Mouse (Mus musculus): ENCODE data around the gene Rnf141. TPM values are rescaled to one million over a fixed set of nuclear protein-coding genes. Genes with fewer than 3 reads are reported as not detected.

The Rnf141 gene
- polyA plus RNA-seq (2014; fragmentation: Nextera tagmentation; extraction: Ambion mirVana), result 21.3 and 27.1 TPM in 2 replicates

DNA sequence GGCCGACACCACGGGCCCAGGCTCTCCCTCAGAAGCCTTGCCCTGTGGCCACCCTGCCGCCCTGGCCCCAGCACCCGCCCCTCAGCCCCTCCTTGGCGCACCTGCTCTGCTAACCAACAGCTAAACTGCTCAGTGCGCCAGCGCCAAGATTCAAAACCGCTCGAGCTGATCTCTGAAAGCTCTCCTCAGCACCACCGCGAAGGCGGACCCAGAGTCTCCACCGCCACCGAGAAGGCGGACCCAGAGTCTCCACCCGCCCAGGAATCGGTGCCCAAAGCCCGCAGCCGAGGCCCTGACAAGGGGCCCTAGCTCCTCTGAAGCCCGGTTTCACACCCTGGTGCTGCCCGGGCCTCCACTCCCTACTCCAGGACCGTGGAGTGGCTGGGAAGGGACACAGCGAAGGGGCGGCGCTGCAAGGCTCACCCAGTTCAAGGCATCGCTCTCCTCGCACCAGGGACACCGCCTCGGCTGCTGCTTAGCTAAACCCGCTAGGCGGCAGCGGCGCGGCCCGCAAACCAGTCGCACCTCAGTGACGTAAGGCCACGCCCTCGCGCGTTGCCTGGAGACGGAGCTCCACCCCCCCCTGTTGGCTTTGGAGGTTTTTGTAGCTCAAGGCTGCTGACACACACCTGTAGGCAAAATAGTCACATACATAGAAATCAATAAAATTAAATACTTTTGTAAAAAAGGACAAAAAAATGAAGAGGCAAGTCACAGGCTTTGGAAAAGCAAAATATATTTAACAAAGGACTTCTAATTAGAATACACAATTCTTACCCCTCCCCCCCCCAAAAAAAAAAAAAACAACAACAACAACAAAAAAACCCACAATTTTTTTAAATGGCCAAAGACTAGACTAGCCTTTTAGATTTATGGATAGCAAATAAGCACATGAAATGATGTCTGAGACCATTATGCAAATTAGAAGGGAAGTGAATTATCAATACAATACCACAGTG, at the start of gene Rnf141:
TSS of gene Rnf141 (minus strand) at position 542 of the 959 bp plus-strand sequence.
- Histone ChIP-seq H3K27ac (ENCODE audit: low read depth, low read length) (peak within 1 kb of the TSS; percentile 91), H3K4me3 (ENCODE audit: low read length) (peak within 1 kb of the TSS; percentile 64), H3K27me3 (ENCODE audit: control insufficient read depth, insufficient read depth, low read length) (no peaks in the 10 kb centered on the region), H3K4me1 (ENCODE audit: control insufficient read depth, insufficient read depth, low read length) (peaks cover 6% of the 10 kb centered on the region; the same call in 1 of the 2 replicates), H3K4me2 (replicated peaks; ENCODE audit: low read depth, low read length) (peak within 1 kb of the TSS; percentile 77), H3K9ac (ENCODE audit: low read depth, low read length) (peak within 1 kb of the TSS; percentile 74), H3K36me3 (ENCODE audit: control insufficient read depth, insufficient read depth, low read length) (no peaks in the 10 kb centered on the region), H3K9me3 (ENCODE audit: control insufficient read depth, low read length) (peaks cover 2% of the 10 kb centered on the region; the same call in 1 of the 2 replicates)
- peak; percentile 94 for ATAC-seq (ENCODE audit: low FRiP score, low TSS enrichment)
- under 1% methylated on average over 41 of the region's 42 CpGs for WGBS

- ATAC-seq (ENCODE audit: low FRiP score, low TSS enrichment), result no peak
- Histone ChIP-seq H3K9me3 (ENCODE audit: control insufficient read depth, low read length) (no peaks in the 10 kb centered on the region), H3K27me3 (ENCODE audit: control insufficient read depth, insufficient read depth, low read length) (no peaks in the 10 kb centered on the region), H3K9ac (ENCODE audit: low read depth, low read length) (no peak overlapping the region), H3K4me1 (ENCODE audit: control insufficient read depth, insufficient read depth, low read length) (no peaks in the 10 kb centered on the region), H3K27ac (ENCODE audit: low read depth, low read length) (no peak overlapping the region), H3K4me2 (replicated peaks; ENCODE audit: low read depth, low read length) (no peak overlapping the region), H3K36me3 (ENCODE audit: control insufficient read depth, insufficient read depth, low read length) (no peaks in the 10 kb centered on the region), H3K4me3 (ENCODE audit: low read length) (no peak overlapping the region)
- WGBS, result 82% methylated on average over 9 of the region's 9 CpGs
Observed at GRCm38 (mm10) chr7:110891501-110891986, 47.3 kb upstream of the Rnf141 start.

DNA sequence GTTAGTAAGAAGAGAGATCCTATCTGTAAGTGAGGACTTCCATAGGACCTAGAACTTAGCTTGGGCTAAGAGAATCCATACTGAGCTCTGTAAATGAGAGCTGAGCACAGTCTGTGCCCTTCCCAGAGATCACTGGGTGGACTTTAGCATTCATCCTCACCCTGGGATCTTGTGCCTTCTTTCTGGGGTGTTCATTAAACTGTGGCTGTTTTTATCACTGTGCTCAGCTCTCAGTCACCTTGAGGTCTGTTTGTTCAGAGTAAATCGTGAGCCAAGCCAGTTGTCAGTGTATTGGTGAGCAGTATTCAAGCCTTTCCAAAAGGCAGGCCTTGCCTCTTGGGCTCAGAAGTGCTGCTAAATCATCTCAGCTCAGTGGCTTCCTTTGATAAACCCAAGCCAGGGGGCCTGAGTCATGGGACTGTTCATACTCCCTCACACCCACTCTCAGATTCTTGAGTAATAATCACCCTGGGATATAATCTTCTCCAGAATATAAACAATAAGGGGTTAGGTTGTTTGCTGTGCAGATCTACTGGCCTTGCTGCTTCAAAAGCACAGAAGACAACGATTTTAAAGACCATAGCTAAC, 37.6 kb upstream of the Rnf141 start:
- Histone ChIP-seq H3K4me1 (ENCODE audit: control insufficient read depth, insufficient read depth, low read length) (no peaks in the 10 kb centered on the region), H3K9me3 (ENCODE audit: control insufficient read depth, low read length) (no peaks in the 10 kb centered on the region), H3K27ac (ENCODE audit: low read depth, low read length) (no peak overlapping the region), H3K27me3 (ENCODE audit: control insufficient read depth, insufficient read depth, low read length) (no peaks in the 10 kb centered on the region), H3K4me2 (replicated peaks; ENCODE audit: low read depth, low read length) (no peak overlapping the region), H3K9ac (ENCODE audit: low read depth, low read length) (no peak overlapping the region), H3K4me3 (ENCODE audit: low read length) (no peak overlapping the region), H3K36me3 (ENCODE audit: control insufficient read depth, insufficient read depth, low read length) (no peaks in the 10 kb centered on the region)
- WGBS, result 65% methylated on average over 2 of the region's 2 CpGs
- no peak for ATAC-seq (ENCODE audit: low FRiP score, low TSS enrichment)

DNA sequence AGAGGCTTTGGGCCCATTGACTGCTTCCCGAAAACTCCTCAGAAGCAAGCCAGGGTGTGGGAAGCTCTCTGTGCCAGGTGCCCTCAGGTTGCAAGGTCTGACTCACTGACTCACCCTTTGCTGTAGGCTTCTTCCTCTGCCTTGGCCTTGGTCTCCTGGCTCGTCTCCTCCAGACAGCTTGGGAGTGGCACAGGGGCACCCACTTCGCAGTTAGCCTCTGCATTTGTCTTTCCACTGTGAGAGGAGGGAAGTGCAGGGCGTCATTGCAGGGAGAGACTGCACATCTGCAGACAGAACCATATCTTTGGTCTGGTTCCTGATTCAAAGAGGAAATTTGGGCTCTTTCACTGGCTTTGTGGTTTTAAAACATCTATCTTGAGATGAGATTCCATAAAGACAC, 33.8 kb upstream of the Rnf141 start:
- Histone ChIP-seq H3K9ac (ENCODE audit: low read depth, low read length) (no peak overlapping the region), H3K27me3 (ENCODE audit: control insufficient read depth, insufficient read depth, low read length) (no peaks in the 10 kb centered on the region), H3K9me3 (ENCODE audit: control insufficient read depth, low read length) (no peaks in the 10 kb centered on the region), H3K4me1 (ENCODE audit: control insufficient read depth, insufficient read depth, low read length) (no peaks in the 10 kb centered on the region), H3K27ac (ENCODE audit: low read depth, low read length) (no peak overlapping the region), H3K36me3 (ENCODE audit: control insufficient read depth, insufficient read depth, low read length) (peaks cover 10% of the 10 kb centered on the region), H3K4me3 (ENCODE audit: low read length) (no peak overlapping the region), H3K4me2 (replicated peaks; ENCODE audit: low read depth, low read length) (no peak overlapping the region)
- ATAC-seq (ENCODE audit: low FRiP score, low TSS enrichment), result no peak
- WGBS, result 85% methylated on average over 4 of the region's 4 CpGs

GRCm38 (mm10) chr7:110876965-110877364, 32.7 kb upstream of the Rnf141 start:
- Histone ChIP-seq H3K4me1 (ENCODE audit: control insufficient read depth, insufficient read depth, low read length) (no peaks in the 10 kb centered on the region), H3K27me3 (ENCODE audit: control insufficient read depth, insufficient read depth, low read length) (no peaks in the 10 kb centered on the region), H3K36me3 (ENCODE audit: control insufficient read depth, insufficient read depth, low read length) (peaks cover 10% of the 10 kb centered on the region), H3K4me2 (replicated peaks; ENCODE audit: low read depth, low read length) (no peak overlapping the region), H3K4me3 (ENCODE audit: low read length) (no peak overlapping the region), H3K9me3 (ENCODE audit: control insufficient read depth, low read length) (no peaks in the 10 kb centered on the region), H3K27ac (ENCODE audit: low read depth, low read length) (peak overlapping the region; percentile 62; the same call in 1 of the 2 replicates), H3K9ac (ENCODE audit: low read depth, low read length) (no peak overlapping the region)
- no peak for ATAC-seq (ENCODE audit: low FRiP score, low TSS enrichment)
- 72% methylated on average over 4 of the region's 4 CpGs for WGBS

GRCm38 (mm10) chr7:110868807-110869206, 24.6 kb upstream of the Rnf141 start:
- H3K27ac ChIP-seq (ENCODE audit: low read depth, low read length), result no peak overlapping the region
- H3K27me3 ChIP-seq (ENCODE audit: control insufficient read depth, insufficient read depth, low read length), result no peaks in the 10 kb centered on the region
- no peaks in the 10 kb centered on the region for H3K9me3 ChIP-seq (ENCODE audit: control insufficient read depth, low read length)
- no peak overlapping the region for H3K4me3 ChIP-seq (ENCODE audit: low read length)
- H3K4me1 ChIP-seq (ENCODE audit: control insufficient read depth, insufficient read depth, low read length), result peaks cover 8% of the 10 kb centered on the region; the same call in 1 of the 2 replicates
- 68% methylated on average over 5 of the region's 5 CpGs for WGBS
- peaks cover 5% of the 10 kb centered on the region; the same call in 1 of the 2 replicates for H3K36me3 ChIP-seq (ENCODE audit: control insufficient read depth, insufficient read depth, low read length)
- no peak overlapping the region for H3K4me2 ChIP-seq (replicated peaks; ENCODE audit: low read depth, low read length)
- ATAC-seq (ENCODE audit: low FRiP score, low TSS enrichment), result no peak
- H3K9ac ChIP-seq (ENCODE audit: low read depth, low read length), result no peak overlapping the region

DNA sequence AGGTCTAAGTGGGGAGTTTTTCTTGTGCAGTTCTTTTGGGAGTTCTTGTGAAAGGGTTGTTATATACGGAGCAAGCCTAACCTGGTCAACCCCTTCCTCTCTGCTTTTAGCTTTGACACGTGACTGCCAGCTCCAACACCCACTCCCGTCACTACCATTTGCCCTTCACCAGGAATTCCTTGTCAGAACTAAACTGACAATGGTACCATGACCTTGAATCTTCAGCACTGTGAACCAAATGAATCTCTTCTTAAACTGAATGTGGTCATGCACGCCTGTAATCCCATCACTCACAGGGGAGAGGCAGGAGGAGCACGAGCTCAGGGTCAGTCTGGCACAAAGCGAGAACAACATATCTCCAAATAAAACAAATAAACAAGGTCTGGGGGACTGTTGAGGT, 22.9 kb upstream of the Rnf141 start:
- Histone ChIP-seq H3K36me3 (ENCODE audit: control insufficient read depth, insufficient read depth, low read length) (peaks cover 5% of the 10 kb centered on the region; the same call in 1 of the 2 replicates), H3K4me1 (ENCODE audit: control insufficient read depth, insufficient read depth, low read length) (peaks cover 12% of the 10 kb centered on the region; the same call in 1 of the 2 replicates), H3K4me3 (ENCODE audit: low read length) (no peak overlapping the region), H3K9ac (ENCODE audit: low read depth, low read length) (no peak overlapping the region), H3K9me3 (ENCODE audit: control insufficient read depth, low read length) (no peaks in the 10 kb centered on the region), H3K27me3 (ENCODE audit: control insufficient read depth, insufficient read depth, low read length) (no peaks in the 10 kb centered on the region), H3K27ac (ENCODE audit: low read depth, low read length) (no peak overlapping the region), H3K4me2 (replicated peaks; ENCODE audit: low read depth, low read length) (no peak overlapping the region)
- ATAC-seq (ENCODE audit: low FRiP score, low TSS enrichment), result no peak
- WGBS, result 80% methylated on average over 6 of the region's 6 CpGs

DNA sequence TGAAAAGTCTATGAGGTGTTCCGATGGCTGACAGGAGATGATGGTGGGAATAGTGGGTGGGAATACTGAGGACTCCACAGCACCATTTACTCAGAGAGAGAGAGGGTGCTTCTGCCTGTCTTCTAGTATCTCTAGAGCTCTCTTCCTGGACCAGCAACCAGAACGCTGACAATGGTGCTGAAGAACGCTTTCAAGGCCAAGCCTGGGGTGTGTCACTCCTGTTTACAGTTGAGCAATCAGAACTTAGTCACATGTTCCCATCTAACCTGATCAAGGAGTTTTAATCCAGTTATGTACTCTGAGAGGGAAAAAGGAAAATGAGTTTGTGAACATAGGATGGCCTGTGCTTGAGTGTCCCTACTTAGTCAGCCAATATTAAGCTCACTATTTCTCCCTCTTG, 21.8 kb upstream of the Rnf141 start:
- no peak for ATAC-seq (ENCODE audit: low FRiP score, low TSS enrichment)
- no peaks in the 10 kb centered on the region; the same call in 1 of the 2 replicates for H3K36me3 ChIP-seq (ENCODE audit: control insufficient read depth, insufficient read depth, low read length)
- WGBS, result 91% methylated on average over 3 of the region's 3 CpGs
- no peaks in the 10 kb centered on the region for H3K27me3 ChIP-seq (ENCODE audit: control insufficient read depth, insufficient read depth, low read length)
- H3K9me3 ChIP-seq (ENCODE audit: control insufficient read depth, low read length), result no peaks in the 10 kb centered on the region
- no peak overlapping the region for H3K9ac ChIP-seq (ENCODE audit: low read depth, low read length)
- no peak overlapping the region for H3K4me2 ChIP-seq (replicated peaks; ENCODE audit: low read depth, low read length)
- no peak overlapping the region for H3K4me3 ChIP-seq (ENCODE audit: low read length)
- peaks cover 12% of the 10 kb centered on the region; the same call in 1 of the 2 replicates for H3K4me1 ChIP-seq (ENCODE audit: control insufficient read depth, insufficient read depth, low read length)
- H3K27ac ChIP-seq (ENCODE audit: low read depth, low read length), result no peak overlapping the region
